Mouse (Mus musculus) adrenal gland, postnatal 25 days (tissue): ENCODE results near the gene Pde6h. TPM values are rescaled to one million over a fixed set of nuclear protein-coding genes. Genes with fewer than 3 reads are reported as not detected.

Experiments used
- DNase-seq: peaks from one replicate; pipeline ENCODE4 v3.0.0; 2021; ENCODE audit warnings: mixed read lengths
- total RNA-seq: library from RNA; stranded (reverse); gene quantifications from 2 replicates; pipeline ENCODE4 v1.2.3, GENCODE M21; 2021

Pde6h gene
- total RNA-seq, 1 experiment from 2014 or later: 0.39 TPM

GRCm38 (mm10) chr6:136983201-136983600 lies 59.6 kb downstream of the Pde6h start:
- no peak for DNase-seq

GRCm38 (mm10) chr6:136986019-136986418 lies 62.4 kb downstream of the Pde6h start:
- no peak for DNase-seq

DNA sequence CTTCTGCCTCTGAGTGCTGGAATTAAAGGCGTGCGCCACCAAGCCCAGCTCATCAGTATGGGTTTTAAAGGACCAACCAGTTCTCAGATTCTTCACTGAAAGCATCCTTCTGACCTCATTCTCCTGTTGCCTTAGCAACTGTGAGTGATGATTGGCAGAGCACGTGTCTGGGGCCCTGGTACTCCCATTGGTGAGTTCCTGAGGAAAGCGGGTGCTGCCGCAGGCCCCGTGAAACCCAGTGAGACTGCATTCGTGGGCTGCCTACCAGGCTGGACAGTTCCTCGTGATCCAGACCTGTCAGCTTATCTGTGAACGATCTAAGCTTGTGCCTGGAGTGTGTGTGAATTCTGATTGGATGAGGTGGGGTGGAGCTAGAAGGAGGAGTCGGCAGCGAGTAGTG lies 63.1 kb downstream of the Pde6h start:
- no peak for DNase-seq

DNA sequence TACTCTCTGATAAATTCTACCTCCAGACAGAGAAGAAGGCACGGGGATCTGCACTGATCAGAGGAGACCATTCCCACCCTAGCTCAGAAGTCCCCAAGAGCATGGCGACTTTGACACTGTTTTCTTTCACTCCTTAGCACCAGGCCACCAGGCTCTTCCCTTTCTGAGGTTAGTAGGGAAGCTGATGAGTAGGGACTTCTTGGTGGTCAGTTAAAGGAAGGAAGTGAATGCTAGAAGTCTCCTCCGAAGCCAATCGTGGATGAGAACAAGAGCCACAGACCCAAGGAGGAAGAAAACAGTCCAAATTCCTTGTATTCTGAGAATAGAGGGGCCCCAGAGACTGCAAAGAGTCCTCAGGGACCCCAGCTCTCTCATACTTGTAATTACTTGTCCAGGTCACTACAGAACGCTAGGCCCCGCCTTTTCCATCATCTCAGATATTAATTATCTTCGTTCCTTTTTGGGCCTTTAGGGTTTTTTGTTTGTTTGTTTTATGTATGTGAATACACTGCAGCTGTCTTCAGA lies 65.0 kb downstream of the Pde6h start:
- no peak for DNase-seq

GRCm38 (mm10) chr6:136989824-136990497 lies 66.3 kb downstream of the Pde6h start:
- DNase-seq: no peak

DNA sequence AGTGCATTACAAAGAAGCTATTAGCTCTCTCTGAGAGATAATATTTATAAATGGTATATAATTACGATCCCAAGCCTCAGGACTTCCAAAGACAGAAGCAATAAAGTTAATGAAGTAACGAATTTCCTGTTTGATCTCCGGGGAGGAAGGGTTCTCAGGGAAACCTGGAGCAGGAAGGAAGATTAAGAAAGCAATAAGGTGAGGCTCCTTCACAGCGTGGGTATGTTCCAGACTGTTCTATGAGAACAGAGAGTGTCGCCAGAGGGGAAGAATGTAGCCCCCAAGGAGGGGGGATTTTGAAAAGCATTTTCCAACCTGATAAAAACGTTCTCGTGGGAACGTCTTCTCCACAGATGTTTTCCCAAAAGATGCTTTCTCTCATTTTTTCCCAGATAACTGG lies 66.9 kb downstream of the Pde6h start:
- DNase-seq: no peak

GRCm38 (mm10) chr6:136993574-136993973 lies 69.9 kb downstream of the Pde6h start:
- DNase-seq: no peak

GRCm38 (mm10) chr6:136995533-136995932 lies 71.9 kb downstream of the Pde6h start:
- peak; percentile 16 for DNase-seq

DNA sequence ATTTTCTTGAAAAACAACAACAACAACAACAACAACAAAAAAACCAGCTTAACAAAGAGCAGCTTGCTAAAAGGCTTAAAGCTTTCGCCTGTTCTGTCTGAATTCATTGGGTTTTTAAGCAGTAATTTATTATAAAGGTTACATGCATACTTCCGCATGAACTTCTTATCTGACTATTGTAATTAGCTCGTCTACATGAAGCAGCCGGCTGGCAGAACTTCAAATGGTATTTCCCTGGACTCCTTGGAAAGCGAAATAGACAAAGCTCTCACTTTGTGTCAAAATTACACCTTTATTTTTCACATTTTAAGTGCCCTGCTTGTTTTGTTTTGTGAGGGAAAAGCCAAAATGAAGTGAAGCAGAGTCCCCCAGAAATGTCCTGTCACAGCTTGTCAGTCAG lies 72.7 kb downstream of the Pde6h start:
- DNase-seq: no peak

DNA sequence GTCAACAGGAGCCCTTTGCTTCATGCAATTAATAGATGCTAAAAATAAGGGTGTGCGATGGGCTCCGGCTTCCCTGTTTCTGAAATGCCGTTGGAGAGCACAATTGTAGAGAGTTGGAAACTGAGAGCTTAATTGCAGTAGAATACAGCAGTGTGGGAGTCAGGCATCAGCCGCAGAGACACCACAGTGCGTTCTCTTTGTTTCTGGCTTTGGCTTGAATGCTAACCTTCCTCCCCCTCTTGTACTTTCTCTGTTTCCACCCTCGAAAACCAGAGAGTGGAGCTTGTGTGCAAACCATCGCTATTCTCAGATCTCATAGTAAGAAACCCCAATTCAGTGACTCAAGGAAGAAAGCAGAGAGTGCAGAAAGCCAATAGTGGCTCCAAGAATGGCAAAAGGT lies 74.5 kb downstream of the Pde6h start:
- no peak for DNase-seq

- no peak for DNase-seq
Measured at GRCm38 (mm10) chr6:136999009-136999408, 75.4 kb downstream of the Pde6h start.

- peak; percentile 11 for DNase-seq
Measured at GRCm38 (mm10) chr6:136999707-137000446, 76.2 kb downstream of the Pde6h start.

DNA sequence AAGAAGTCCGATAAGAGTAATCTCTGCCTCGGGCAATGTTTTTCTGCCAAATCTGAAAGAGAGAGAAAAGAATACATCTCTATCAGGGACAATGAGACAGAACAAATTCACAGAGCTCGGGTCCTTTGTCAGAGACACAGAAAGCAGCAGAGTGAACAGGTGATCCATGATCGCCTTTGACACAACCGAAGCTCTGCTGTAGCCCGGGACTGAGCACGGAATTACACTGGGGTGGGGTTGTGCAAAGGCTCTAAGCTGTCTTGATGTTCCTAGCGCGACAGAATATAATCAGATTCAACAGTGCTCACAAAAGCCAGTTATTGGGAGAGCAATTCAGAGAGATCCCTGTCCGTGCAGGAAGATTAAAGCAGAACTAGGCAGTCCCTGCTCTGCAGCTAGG lies 77.1 kb downstream of the Pde6h start:
- DNase-seq: no peak

DNA sequence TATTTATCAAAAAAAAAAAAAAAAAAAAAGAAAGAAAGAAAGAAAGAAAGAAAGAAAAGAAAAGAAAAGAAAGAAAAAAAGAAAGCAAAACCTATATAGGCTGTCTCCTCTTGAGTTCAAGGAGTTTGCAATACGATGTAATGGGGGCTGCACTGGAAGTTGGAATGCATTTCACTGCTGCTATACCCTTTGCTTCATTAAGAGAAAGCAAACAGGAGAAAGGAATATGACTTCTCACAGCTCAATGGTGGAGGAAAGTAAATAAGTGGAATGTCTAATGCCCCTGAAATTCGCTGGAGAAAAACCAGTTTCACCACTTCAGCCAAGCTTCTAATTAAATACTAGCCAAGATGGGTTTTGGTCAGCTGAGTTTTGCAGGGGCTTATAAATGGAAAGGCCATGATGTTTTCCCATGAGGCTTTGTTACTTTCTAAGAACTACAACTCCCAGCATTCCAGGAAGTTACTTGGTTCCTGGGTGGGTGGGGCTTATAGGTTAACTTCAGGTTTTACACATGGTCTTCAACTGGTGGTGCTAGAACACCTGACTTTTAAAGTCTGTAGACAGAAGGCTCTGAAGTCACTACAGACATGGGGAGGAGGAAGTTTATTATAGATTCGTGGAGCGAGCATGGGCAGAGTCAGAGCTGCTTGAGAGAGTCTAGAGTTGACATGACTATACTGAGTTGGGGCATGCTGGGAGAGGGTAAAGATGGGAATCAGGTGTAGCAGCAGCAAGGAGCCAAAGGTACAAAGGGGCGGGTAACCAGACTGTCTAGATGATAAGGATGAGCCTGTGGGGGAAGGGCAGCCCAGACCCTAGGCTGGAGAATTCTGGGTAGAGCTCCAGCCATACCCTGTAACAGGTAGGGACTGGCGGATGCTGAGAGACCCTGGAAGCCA lies 77.9 kb downstream of the Pde6h start:
- DNase-seq: no peak

- DNase-seq: no peak
Measured at GRCm38 (mm10) chr6:137002169-137002514, 78.5 kb downstream of the Pde6h start.

DNA sequence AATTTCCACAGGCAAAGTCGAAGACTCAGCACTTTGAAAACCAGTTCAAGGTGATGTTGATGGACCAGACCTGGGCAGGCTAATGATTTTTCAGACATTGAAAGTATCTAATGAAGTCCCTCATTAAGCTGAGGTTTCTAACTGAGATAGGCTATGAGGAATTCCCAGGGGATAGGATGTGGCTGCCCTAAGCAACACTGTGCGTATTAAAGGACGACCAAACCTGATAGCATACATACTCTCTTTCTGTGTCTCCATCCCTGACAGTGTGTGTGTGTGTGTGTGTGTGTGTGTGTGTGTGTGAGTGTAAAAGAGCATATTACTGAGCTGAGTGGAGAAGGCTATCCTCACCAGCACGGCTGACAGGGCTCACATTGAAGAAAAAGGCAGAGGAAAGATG lies 80.7 kb downstream of the Pde6h start:
- no peak for DNase-seq

GRCm38 (mm10) chr6:137011187-137011586 lies 87.6 kb downstream of the Pde6h start:
- no peak for DNase-seq

GRCm38 (mm10) chr6:137014346-137014745 lies 90.7 kb downstream of the Pde6h start:
- DNase-seq: no peak

- DNase-seq: no peak
Measured at GRCm38 (mm10) chr6:137017216-137017973, 93.8 kb downstream of the Pde6h start.
